Mouse (Mus musculus): ENCODE measurements around the gene Rin2. TPM values are rescaled to one million over a fixed set of nuclear protein-coding genes. Genes with fewer than 3 reads are reported as not detected.
"Not testable (repeated sequence)": the region's sequence is repeated elsewhere in the genome, so short reads cannot be mapped to it uniquely, and the experiment has no call there.

Gene Rin2
- polyA plus RNA-seq, 1 experiment: 12.3 TPM

- H3K27ac ChIP-seq (replicated peaks; ENCODE audit: low read depth, low read length): no peak overlapping the region
- peaks cover 7% of the 10 kb centered on the region for H3K4me1 ChIP-seq (ENCODE audit: control insufficient read depth, insufficient read depth, insufficient read length, low read length)
- no peak overlapping the region for H3K4me3 ChIP-seq (ENCODE audit: insufficient read depth, low read depth, low read length)
These were observed 230.1 kb downstream of the Rin2 start for GRCm38 (mm10) chr2:145905156-145905555.

GRCm38 (mm10) chr2:145905884-145906283 lies 230.9 kb downstream of the Rin2 start:
- H3K4me3 ChIP-seq (ENCODE audit: insufficient read depth, low read depth, low read length); H3K4me1 ChIP-seq (ENCODE audit: control insufficient read depth, insufficient read depth, insufficient read length, low read length); H3K27ac ChIP-seq (replicated peaks; ENCODE audit: low read depth, low read length): not testable (repeated sequence)

GRCm38 (mm10) chr2:145920941-145921650 lies 246.1 kb downstream of the Rin2 start:
- no peaks in the 10 kb centered on the region for H3K4me1 ChIP-seq (ENCODE audit: control insufficient read depth, insufficient read depth, insufficient read length, low read length)
- H3K4me3 ChIP-seq (ENCODE audit: insufficient read depth, low read depth, low read length): no peak overlapping the region
- no peak overlapping the region for H3K27ac ChIP-seq (replicated peaks; ENCODE audit: low read depth, low read length)

GRCm38 (mm10) chr2:145934339-145935231 lies 259.6 kb downstream of the Rin2 start, which contains the start of the genes Cfap61 and Crnkl1:
Gene Cfap61 (plus strand): TSS chr2:145934784.
Gene Crnkl1 (minus strand): TSS chr2:145935014.
- peak within 1 kb of the TSS; percentile 33 for H3K27ac ChIP-seq (replicated peaks; ENCODE audit: low read depth, low read length)
- H3K4me1 ChIP-seq (ENCODE audit: control insufficient read depth, insufficient read depth, insufficient read length, low read length): no peaks in the 10 kb centered on the region
- H3K4me3 ChIP-seq (ENCODE audit: insufficient read depth, low read depth, low read length): peak within 1 kb of the TSS; percentile 96

- H3K4me1 ChIP-seq (ENCODE audit: control insufficient read depth, insufficient read depth, insufficient read length, low read length): no peaks in the 10 kb centered on the region
- no peak overlapping the region for H3K27ac ChIP-seq (replicated peaks; ENCODE audit: low read depth, low read length)
- H3K4me3 ChIP-seq (ENCODE audit: insufficient read depth, low read depth, low read length): no peak overlapping the region
These were observed 262.0 kb downstream of the Rin2 start for GRCm38 (mm10) chr2:145936975-145937374.

Other genes starting within 250 kb of the Rin2 start
- gene Naa20, start 226.9 kb downstream of the Rin2 start, polyA plus RNA-seq (2012; ENCODE audit: insufficient read depth, insufficient read length, missing spikeins): 112 and 157 TPM in 2 replicates